Mouse (Mus musculus): ENCODE results near the gene Tuba1c.
A peak's percentile ranks its signal among the peaks of the same experiment; 100 is the strongest.

Gene Tuba1c

DNA sequence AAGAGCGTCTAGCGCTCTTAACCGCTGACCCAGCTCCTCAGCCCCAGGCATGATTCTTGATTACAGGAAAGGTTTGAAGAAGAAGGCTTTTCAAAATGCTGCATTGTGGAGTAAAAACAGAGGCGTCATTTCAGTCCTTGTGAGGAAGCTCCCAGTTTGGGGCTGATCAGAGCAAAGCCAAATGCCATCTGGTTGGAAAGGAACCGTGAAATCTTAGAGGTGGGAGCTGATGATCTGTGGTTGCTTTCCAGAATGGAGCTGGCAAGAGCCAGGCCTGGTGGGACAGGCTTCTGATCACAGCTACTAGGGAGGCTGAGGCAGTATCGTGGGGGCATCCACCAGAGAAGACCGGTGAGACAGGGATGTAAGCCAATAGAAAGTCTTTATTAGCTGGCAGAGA is 32.9 kb upstream of the Tuba1c start:
- DNase-seq (ENCODE audit: low spot score): no peak

DNA sequence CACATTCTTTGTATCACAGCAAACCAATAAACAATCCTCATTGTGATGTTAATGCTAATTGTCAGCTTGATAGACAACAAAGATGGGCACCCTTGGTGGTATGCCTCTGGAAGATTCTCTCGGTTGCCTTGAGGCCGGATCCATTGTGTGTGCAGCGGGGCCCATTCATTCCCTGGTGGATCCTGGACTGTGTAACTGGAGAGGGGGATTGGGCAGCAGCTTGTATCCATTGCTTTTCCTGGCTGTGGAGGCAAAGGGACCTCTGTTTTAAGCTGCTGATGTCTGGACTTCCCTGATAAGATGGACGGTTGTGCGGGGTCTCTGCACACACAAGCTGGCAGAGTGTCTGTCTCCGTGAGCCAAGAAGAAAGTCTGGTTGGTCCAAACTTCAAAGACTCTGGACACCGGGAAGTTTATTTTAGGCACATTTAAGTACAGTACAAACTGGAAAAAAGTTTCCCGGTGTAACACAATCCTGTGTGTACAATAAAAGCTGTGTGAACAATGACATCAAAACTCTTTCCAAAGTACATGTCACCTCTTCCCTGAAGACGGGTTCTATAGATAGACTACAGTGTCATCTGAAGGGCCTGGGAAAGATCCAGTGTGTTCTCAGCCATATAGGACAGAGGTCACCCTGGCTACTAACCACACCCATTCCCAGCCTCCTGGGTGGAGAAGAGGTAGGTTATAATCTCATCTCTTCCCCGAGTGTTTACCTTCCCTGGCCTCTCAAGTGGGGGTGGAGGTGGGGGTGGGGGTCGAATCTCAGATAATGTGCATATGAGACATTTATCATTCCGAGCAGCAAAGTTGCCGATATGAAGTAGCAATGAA is 31.5 kb upstream of the Tuba1c start:
- no peak for DNase-seq (ENCODE audit: low spot score)

DNA sequence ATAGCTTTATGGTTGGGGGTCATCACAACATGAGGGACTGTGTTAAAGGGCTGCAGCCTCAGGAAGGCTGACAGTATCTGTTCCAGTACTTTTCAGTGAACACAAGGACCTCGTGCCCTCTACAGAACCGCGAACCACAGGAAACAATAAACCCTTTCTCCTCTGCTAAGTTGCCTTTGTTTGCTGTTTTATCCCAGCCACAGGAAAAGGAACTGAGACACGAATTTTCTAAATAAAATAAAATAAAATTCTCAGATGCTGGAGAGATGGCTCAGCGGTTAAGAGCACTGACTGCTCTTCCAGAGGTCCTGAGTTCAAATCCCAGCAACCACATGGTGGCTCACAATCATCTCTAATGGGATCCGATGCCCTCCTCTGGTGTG is 30.9 kb upstream of the Tuba1c start:
- no peak for DNase-seq (ENCODE audit: low spot score)

DNA sequence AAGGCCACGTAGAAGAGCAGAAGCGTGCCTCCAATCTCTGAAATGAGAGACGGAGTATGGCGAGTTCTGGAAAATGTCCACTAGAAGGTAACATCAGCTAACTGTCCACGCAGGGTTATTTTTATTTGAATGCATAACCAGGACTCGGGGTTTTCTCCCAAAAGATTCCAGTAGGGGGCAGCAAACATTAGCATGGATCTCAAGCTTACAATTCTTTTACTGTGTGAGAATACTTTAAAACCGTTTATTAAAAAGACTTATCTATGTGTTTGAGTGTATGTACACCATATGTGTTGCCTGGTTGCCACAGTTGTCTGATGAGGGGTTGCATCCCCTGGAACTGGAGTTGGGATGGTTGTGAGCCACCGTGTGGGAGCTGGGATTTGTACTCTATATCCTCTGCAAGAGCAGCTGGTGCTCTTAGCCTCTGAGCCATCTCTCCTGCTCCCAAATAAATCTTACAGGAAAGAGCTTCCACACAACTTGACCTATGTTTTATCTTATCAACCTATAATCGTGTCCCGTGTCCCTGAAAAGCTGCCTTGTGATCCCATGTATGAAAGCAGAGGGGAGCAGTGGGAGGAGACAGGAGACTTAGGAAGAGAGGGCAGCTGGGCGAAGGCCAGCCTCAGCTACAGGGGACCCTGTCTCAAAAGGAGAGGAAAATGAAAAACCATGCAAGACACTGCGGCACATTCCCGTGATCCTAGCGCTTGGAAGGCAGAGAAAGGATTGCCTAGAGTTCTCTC is 29.0 kb upstream of the Tuba1c start:
- peak; percentile 67 for DNase-seq (ENCODE audit: low spot score)

DNA sequence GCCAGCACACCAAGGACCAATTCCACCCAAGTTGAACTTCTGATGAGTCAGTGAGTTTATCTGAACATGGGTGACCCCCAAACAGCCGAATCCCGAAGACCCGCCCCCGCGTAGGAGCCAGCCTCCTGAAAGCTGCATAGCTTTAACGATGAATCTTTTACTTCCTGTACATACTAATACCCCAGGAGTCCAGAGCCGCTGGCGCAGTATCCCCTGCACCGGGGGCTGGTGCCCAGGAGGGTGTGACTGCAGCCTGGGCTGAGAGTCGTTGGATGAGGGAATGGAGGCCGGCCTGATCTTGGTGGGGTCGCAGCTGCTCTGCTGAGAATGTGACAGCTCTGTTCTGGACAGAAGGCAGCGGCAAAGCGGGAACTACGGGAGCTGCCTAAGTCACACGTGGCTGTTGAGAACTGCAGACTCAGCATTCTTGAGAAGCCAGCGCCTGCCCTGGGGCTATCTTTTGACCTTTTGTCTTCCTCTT is 28.2 kb upstream of the Tuba1c start:
- peak; percentile 41 for DNase-seq (ENCODE audit: low spot score)

DNA sequence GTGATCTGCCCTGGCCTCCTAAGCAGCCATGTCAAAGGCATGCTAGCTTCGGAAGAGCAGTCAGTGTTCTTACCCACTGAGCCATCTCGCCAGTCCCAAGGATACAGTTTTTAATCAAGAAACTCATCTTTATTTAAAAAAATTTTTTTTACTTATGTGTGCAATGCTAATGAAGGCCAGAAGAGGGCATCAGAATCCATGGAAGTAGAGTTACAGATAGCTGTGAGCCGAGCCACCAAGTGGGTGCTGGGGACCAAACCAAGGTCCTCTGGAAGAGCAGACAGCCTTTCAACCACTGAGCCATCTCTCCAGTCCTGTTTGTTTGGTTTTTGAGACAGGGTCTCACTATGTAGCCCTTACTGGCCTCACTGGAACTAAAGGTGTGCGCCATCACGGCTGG is 26.1 kb upstream of the Tuba1c start:
- DNase-seq (ENCODE audit: low spot score): no peak

DNA sequence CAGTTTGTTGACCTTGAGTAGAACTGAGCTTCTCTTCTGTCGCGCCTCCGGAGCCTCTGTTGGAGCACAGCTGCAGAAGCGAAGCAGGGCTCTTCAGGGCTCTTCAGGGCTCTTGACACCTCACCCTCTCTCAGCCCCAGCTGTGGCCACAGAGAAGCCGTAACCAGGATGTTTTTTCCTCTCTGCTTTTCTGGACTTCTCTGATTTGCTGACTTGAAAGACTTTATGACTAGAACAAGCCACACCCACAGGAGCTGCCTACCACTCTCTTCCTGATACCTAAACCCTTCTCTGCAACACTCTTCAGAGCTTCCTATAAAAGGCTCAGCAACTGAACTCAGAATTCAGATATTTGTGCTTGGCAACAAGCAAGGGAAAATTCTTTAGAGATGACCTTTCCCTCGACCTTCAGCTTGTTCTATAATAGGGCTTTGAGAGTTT is 20.9 kb upstream of the Tuba1c start:
- no peak for DNase-seq (ENCODE audit: low spot score)

DNA sequence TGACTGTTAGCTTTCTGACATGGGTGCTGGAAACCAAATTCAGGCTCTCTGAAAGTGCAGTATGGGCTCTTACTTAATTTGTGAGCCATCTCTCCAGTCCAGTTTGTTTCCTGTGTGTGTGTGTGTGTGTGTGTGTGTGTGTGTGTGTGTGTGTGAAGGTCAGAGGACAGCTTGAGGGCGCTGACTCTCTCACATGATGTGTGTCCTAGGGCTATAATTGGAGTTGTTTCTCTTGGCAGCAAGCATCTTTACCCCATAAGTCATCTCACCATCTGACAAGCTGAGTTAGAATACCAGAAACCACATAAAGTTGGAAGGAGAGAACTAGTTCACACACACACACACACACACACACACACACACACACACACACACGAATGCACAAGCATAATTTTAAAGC is 18.8 kb upstream of the Tuba1c start:
- no peak for DNase-seq (ENCODE audit: low spot score)

DNA sequence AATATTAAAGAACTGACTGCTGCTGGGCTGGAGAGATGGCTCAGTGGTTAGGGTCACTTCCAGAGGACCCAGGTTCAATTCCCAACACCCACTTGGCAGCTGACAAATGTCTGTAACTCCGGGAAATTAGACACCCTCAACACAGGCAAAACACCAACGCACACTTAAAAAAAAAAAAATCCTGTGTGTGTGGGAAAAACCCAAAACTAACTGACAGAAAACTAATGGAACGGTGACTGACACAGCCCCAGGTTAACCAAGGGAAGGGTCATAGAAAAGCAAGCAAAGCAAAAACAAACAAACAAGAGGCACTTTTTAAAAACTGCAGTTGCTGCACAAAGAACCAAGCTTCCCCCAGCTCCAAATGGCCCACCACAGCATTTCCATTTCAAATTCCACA is 17.7 kb upstream of the Tuba1c start:
- DNase-seq (ENCODE audit: low spot score): no peak

DNA sequence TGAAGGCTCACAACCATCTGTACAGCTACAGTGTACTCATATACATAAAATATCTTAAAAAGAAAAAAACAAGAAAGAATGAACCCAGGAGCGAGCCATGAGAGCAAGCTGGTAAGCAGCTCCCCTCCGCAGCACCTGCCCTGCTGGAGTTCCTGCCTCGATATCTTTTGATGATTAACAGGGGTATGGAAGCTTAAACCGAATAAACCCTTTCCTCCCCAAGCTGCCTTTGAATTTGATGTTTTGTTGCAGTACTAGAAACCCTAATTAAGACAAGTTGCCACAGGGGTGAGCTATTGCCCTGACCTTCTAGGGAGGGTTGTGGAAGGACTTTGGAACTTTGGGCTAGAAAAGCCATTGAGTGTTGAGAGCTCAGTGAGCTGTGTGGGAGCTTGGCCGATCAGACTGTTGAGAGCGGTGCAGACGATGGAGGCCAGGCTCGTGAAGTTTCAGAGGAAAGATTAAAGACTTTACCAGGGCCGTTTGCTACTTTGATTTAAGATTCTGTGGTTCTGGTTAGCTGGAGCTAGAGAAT is 15.1 kb upstream of the Tuba1c start:
- no peak for DNase-seq (ENCODE audit: low spot score)

DNA sequence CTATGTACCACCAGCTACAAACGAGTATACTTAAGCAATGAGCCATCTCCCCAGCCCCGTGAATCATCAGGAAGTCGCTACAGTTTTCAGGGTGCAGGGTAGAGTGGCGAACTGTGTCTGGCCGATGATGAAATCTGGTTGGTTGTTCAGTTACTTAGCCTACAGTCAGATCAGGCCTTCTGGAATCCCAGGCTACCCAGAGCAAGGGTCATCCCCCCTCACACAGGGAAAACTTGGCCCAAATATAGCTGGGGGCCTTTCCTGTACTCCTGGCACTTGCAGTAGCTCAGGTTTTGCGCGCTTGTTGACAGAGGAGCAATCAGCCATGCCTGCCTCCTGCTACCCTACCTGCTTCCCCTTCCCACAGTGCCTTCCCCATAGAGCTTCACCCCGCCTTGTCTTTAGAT is 12.3 kb upstream of the Tuba1c start:
- no peak for DNase-seq (ENCODE audit: low spot score)

DNA sequence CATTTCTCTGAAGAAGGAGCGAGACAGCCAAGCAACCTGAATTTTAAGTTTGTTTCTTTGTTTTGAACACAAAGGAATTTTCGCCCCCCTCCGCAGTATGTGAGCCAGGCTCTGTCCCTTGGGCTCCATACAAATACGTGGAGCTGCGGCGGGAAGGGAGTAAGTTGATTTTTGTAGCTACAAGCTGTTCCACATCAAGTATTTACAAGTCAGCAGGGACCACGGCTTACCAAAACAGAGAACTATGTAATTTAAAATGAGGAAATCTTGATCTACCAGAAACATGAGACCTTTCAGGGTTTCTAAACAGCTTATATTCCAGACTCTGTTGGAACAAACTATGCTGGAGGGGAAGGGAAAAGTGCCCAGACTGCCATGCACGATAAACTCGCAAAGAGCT is 11.7 kb upstream of the Tuba1c start:
- peak; percentile 42 for DNase-seq (ENCODE audit: low spot score)

DNA sequence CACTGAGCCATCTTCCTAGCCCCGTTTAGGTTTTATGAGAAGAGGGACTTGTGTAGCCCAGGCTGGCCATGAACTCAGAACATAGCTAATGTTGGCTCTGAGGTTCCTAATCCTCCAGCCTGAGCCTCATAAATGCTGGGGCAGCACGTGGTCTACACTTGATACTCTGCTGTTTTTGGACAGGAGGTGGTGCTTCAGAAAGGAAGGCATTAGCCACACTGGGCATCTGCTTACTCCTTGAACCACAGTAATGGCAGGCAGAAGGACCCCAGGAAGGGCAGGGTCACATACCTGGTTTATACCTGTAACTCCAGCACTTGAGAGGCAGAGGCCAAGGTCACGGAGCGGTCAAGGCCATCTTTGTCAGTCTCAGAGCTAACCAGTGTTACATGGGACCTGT is 11.1 kb upstream of the Tuba1c start:
- no peak for DNase-seq (ENCODE audit: low spot score)

DNA sequence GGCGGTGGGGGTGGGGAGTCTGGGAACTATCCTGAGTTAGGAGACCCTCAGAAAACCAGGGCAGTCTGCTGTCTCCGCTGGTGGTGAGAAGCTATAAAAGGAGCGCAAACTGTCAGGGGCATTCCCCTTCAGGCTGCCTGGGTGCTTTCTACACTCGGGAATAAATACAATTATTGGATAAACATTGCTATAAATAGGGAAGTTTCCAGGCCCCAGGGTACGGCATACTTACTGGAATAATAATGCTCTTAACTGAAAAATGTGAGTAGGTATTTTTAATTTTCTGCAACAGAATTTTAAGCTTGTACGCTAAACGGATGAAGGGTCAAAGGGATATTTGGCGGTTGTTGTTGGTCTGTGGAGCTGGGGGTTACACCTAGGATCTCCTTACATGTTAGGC is 10.3 kb upstream of the Tuba1c start:
- no peak for DNase-seq (ENCODE audit: low spot score)

DNA sequence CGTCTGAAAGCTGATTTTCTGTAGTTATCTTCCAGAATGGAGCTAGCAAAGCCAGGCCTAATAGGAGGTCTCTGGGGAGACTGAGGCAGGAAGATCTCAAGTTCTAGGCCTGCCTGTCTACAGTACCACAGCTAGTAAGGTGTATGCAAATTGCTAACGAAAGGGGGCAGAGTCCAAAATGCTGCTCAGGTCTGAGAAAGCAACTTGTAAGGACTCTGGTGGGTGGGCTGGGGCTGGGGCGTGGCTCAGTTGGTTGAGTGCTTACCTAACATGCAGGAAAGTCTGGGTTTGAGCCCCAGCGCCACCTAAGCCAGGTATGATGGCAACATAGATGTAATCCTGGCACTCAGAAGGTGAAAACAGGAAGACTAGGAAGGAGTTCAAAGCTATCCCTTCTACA is 9.5 kb upstream of the Tuba1c start:
- no peak for DNase-seq (ENCODE audit: low spot score)

DNA sequence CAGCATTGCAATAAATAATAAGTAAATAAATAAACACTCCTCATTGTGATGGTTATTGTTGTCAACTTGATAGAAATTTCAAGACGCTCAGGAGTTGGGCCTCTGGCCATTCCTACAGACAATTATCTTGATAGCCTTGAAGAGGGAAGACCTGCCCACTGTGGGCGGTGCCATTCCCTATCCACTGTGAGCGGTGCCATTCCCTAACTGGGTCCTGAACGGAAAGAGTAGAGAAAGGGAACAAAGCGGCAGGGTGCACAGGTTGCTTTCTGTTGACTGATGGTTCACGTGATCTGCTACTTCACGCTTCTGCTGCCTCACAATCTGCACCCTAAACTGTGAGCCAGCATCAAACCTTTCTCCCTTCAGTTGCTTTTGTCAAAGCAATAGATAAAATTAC is 8.4 kb upstream of the Tuba1c start:
- no peak for DNase-seq (ENCODE audit: low spot score)

DNA sequence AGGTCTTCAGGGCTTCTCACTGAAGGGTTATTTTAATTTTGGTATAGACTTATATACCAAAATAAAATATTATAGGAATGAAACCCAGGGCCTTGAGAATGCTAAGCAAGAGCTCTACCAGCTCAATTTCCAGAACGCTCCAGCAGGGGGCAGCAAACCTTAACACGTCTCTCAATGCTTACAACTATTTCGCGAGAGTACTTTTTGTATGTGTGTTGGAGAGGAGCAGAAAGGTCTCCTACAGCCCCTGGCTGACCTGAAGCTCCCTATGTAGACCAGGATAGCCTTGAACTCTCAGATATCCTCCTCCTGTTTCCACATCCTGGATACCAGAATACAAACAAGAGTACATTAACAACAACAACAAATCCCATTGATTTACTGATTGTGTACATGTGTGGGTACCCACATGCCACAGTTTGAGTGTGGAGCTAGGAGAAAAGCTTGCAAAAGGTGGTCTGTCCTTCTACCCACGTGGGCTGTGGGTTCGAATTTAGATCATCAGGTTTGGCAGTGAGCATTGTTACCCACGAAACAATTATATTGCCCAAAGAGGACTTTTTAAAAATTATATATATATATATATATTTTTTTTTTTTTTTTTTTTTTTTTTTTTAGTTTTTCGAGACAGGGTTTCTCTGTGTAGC is 4.9 kb upstream of the Tuba1c start:
- DNase-seq (ENCODE audit: low spot score): peak; percentile 87

DNA sequence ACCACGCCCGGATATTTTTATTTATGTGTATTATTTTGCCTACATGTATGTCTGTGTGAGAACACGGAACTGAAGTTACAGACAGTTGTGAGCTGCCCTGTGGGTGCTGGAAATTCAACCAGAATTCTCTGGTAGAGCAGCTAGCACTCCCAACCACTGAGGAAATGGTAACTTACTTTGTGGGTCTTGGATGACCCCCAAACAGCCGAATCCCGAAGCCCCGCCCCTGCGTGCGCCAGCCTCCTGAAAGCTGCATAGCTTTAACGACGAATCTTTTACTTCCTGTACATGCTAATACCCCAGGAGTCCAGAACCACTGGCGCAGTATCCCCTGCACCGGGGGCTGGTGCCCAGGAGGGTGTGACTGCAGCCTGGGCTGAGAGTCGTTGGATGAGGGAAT is 4.3 kb upstream of the Tuba1c start:
- no peak for DNase-seq (ENCODE audit: low spot score)

DNA sequence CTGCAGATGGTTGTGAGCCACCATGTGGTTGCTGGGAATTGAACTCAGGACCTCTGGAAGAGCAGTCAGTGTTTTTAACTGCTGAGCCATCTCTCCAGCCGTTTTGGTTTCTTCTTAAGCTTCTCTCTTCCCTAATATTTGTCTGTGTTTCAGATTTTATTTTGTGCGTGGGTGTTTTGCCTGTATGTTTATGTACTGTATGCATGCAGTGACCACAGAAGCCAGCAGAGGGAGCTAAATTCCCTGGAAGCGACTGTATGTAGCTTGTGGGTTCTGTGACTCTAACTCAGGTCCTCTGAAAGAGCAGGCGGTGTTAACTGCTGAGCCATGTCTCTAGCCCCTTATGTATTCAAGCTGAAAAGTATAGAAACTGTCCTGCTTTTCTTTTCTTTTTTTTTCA is 3.4 kb upstream of the Tuba1c start:
- DNase-seq (ENCODE audit: low spot score): no peak

DNA sequence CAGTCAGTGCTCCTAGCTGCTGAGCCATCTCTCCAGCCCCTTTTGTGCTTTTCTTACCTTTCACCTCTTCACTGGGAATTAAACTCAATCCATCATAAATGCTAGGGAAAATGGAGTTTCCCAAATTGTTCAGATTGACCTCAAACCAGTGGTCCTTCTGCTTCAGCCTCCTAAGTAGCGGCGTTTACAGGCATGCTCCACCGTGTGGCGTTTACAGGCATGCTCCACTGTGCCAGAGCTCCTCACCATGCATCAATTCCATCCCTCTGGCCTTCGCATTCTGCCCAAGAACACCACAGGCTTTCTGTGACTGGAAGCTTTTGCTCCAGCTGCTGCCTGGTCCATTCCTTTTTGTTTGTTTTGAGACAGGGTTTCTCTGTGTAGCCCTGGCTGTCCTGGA is 2.6 kb upstream of the Tuba1c start:
- no peak for DNase-seq (ENCODE audit: low spot score)

DNA sequence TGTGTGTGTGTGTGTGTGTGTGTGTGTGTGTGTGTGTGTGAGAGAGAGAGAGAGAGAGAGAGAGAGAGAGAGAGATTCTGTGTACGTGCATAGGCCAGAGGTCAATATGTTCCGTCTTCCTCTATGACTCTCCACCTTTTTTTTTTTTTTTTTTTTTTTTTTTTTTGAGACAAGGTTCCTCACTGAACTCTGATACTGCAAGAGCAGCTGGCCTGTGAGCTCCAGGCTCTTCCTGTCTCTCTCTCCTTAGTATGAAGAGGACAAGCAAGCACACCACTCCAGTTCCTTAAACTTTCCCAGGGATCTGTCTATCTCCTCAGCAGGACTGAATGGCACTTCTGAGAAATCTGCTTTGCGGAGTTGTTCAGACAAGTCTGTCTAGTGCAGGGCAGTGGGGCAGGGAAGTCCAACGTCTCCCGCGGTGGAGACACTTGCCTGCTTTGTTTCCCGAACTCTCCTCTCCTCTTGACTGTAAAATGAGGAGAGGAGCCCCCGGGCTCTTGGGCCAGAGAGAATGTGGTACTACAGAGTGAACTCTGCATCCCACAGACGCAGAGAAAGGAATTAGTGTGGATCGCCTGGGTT is 725 bp upstream of the Tuba1c start:
- DNase-seq (ENCODE audit: low spot score): no peak
